Mouse (Mus musculus): ENCODE data around the gene Sqstm1. TPM values are rescaled to one million over a fixed set of nuclear protein-coding genes. Genes with fewer than 3 reads are reported as not detected.

Sqstm1 gene
- 239 and 247 TPM in 2 replicates for polyA plus RNA-seq (2014; fragmentation: Nextera tagmentation; extraction: Ambion mirVana)

DNA sequence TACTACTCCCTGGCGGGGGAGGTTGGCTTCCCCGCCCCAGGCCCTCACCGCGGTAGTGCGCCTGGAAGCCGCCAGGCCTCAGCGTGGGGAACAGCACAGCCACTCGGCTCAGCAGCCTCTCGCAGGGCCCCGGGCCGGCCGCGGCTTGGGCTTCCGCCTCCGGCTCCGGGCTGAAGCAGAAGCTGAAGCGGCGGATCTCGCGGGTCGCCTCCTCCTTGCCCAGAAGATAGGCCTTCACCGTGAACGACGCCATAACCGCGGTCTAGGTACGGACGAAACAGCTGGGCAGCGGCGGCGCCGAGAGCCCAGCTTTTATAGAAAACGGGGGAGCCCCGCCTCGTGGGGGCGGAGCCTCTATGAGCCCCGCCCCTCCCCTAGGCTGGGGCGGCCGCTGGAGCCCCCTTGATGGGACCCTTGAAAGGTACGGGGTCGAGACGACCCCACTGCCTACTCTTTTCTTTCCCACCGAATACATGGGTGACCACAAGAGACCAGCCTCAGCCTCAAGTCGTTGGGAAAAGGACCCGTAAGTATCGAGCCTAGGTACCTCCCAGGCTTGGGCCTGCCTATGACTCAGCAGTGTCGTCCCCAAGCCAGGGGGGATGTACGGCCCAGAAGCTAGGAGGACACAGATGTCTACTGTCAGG lies at the start of gene Sqstm1, which contains the start of gene Mgat4b:
TSS of gene Sqstm1 (minus strand) at position 323 of the 647 bp plus-strand sequence.
TSS of gene Mgat4b (plus strand) at position 386 of the 647 bp plus-strand sequence.
- WGBS: 2% methylated on average over 39 of the region's 48 CpGs
- DNase-seq (ENCODE audit: low spot score) (peak; percentile 83), ATAC-seq (ENCODE audit: low read depth) (peak; percentile 77)
- Histone ChIP-seq H3K4me3 (ENCODE audit: low read depth, low read length) (peak within 1 kb of the TSS; percentile 96), H3K4me2 (ENCODE audit: low read depth, low read length) (peak within 1 kb of the TSS; percentile 60), H3K4me1 (ENCODE audit: control insufficient read depth, insufficient read depth, low read length) (peaks cover 14% of the 10 kb centered on the region; the same call in 1 of the 2 replicates), H3K36me3 (ENCODE audit: control insufficient read depth, insufficient read depth, low read length) (peaks cover 26% of the 10 kb centered on the region), H3K27ac (replicated peaks; ENCODE audit: low read depth, low read length) (peak within 1 kb of the TSS; percentile 99), H3K9ac (ENCODE audit: low read depth, low read length) (peak within 1 kb of the TSS; percentile 96), H3K9me3 (ENCODE audit: control insufficient read depth, low read length) (no peaks in the 10 kb centered on the region), H3K27me3 (replicated peaks; ENCODE audit: control insufficient read depth, insufficient read depth, low read length) (no peaks in the 10 kb centered on the region)

DNA sequence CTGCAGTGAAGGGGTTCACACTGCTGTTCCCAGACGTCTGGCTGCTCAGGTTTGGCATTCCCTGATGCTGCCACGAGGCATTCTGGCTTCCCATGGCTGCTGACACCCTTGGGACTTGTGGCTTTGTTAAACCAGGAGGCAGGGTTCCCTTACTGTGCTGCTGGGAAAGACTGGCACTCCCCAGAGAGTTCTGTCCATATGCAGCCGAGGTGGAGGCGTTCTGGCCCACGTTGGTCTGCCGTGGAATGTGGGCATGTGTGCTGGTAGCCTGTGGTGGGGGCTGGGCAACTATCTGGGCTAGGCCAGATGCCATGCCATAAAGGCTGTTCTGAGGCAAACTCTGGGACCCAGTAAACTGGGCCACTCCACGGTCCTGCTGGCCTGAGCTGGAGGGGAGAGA lies 47.7 kb upstream of the Sqstm1 start:
- Histone ChIP-seq H3K4me1 (ENCODE audit: control insufficient read depth, insufficient read depth, low read length) (no peaks in the 10 kb centered on the region), H3K4me2 (ENCODE audit: low read depth, low read length) (no peak overlapping the region), H3K4me3 (ENCODE audit: low read depth, low read length) (no peak overlapping the region), H3K9me3 (ENCODE audit: control insufficient read depth, low read length) (no peaks in the 10 kb centered on the region), H3K27ac (replicated peaks; ENCODE audit: low read depth, low read length) (no peak overlapping the region), H3K27me3 (replicated peaks; ENCODE audit: control insufficient read depth, insufficient read depth, low read length) (no peaks in the 10 kb centered on the region), H3K9ac (ENCODE audit: low read depth, low read length) (no peak overlapping the region), H3K36me3 (ENCODE audit: control insufficient read depth, insufficient read depth, low read length) (peaks cover 74% of the 10 kb centered on the region)
- no peak for ATAC-seq (ENCODE audit: low read depth)
- DNase-seq (ENCODE audit: low spot score): no peak
- WGBS: 72% methylated on average over 7 of the region's 7 CpGs

DNA sequence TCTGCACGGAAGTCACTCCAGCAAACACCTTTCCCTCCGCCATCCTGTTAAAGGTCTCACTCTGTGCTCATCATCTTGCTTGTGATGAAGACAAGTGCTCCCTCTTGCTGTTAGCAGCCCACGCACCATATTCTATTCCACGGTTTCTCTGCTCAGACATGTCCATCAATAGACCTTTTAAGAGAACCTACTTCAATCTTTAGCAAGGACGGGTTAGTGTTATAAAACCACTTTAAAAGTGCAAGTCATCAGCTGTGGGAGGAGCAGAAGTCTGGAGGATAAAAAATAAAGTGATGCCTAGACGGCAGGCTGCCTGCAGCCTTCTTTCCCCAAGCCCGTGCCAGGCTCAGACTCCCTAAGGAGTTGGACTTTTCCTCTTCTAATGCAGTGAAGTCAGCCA lies 46.0 kb upstream of the Sqstm1 start:
- H3K27me3 ChIP-seq (replicated peaks; ENCODE audit: control insufficient read depth, insufficient read depth, low read length): no peaks in the 10 kb centered on the region
- no peak for ATAC-seq (ENCODE audit: low read depth)
- peaks cover 6% of the 10 kb centered on the region; the same call in 1 of the 2 replicates for H3K4me1 ChIP-seq (ENCODE audit: control insufficient read depth, insufficient read depth, low read length)
- H3K4me2 ChIP-seq (ENCODE audit: low read depth, low read length): no peak overlapping the region
- WGBS: 82% methylated on average over 7 of the region's 7 CpGs
- no peak for DNase-seq (ENCODE audit: low spot score)
- H3K9ac ChIP-seq (ENCODE audit: low read depth, low read length): no peak overlapping the region
- H3K9me3 ChIP-seq (ENCODE audit: control insufficient read depth, low read length): no peaks in the 10 kb centered on the region
- peaks cover 59% of the 10 kb centered on the region for H3K36me3 ChIP-seq (ENCODE audit: control insufficient read depth, insufficient read depth, low read length)
- no peak overlapping the region for H3K27ac ChIP-seq (replicated peaks; ENCODE audit: low read depth, low read length)
- no peak overlapping the region for H3K4me3 ChIP-seq (ENCODE audit: low read depth, low read length)

DNA sequence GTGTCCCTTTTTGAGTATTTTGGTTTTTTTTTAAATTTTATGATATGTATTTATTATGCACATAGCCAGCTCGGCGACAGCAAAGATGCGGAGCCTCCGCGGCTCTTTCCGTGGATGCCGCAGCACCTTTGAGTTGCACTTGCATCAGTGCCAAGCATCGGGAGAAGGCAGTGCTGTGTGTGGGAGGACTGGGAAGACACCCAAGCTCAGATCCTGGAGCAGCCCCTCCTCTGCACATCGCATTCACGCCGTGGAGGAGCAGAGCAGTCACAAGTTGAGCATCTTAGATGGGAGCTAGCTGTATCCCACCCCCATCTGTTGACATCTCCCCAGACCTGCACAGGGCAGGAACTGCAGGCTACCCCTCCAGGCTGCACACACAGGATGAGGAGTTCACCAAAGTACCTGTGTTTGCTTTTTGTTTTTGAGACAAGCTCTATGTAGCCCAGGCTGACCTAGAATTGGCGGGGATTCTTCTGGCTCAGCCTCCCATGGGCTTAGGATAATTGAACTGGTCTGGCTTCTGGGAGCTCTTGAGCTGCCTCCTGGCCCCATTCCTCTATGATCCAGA lies 43.5 kb upstream of the Sqstm1 start:
- no peaks in the 10 kb centered on the region for H3K9me3 ChIP-seq (ENCODE audit: control insufficient read depth, low read length)
- H3K27me3 ChIP-seq (replicated peaks; ENCODE audit: control insufficient read depth, insufficient read depth, low read length): no peaks in the 10 kb centered on the region
- peaks cover 6% of the 10 kb centered on the region; the same call in 1 of the 2 replicates for H3K4me1 ChIP-seq (ENCODE audit: control insufficient read depth, insufficient read depth, low read length)
- H3K4me2 ChIP-seq (ENCODE audit: low read depth, low read length): no peak overlapping the region
- H3K9ac ChIP-seq (ENCODE audit: low read depth, low read length): no peak overlapping the region
- no peak overlapping the region for H3K4me3 ChIP-seq (ENCODE audit: low read depth, low read length)
- 83% methylated on average over 12 of the region's 12 CpGs for WGBS
- no peak overlapping the region for H3K27ac ChIP-seq (replicated peaks; ENCODE audit: low read depth, low read length)
- DNase-seq (ENCODE audit: low spot score): no peak
- peaks cover 35% of the 10 kb centered on the region for H3K36me3 ChIP-seq (ENCODE audit: control insufficient read depth, insufficient read depth, low read length)
- no peak for ATAC-seq (ENCODE audit: low read depth)

DNA sequence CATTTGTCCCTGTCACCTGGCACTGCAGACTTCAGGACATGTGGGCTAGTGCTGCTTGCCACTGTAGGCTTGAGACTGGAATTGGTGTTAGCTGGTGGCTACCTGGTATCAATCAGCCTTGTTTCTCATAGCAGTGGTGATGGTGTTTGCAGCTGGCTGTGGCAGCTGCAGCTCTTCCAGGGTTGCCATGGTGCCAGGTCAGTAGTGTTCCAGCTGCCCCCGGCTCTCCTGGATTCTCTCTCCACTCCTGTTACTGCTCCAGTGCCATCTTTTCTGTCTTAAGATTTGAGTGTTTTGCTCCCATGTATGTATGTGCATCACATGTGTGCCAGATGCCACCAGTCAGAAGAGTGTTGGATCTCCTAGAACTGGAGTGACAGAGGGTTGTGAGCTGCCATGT lies 42.8 kb upstream of the Sqstm1 start:
- H3K9me3 ChIP-seq (ENCODE audit: control insufficient read depth, low read length): no peaks in the 10 kb centered on the region
- H3K36me3 ChIP-seq (ENCODE audit: control insufficient read depth, insufficient read depth, low read length): peaks cover 28% of the 10 kb centered on the region
- H3K27ac ChIP-seq (replicated peaks; ENCODE audit: low read depth, low read length): no peak overlapping the region
- ATAC-seq (ENCODE audit: low read depth): no peak
- no peaks in the 10 kb centered on the region for H3K27me3 ChIP-seq (replicated peaks; ENCODE audit: control insufficient read depth, insufficient read depth, low read length)
- DNase-seq (ENCODE audit: low spot score): no peak
- WGBS: 41% methylated on average over 1 of the region's 1 CpGs
- H3K9ac ChIP-seq (ENCODE audit: low read depth, low read length): no peak overlapping the region
- no peak overlapping the region for H3K4me2 ChIP-seq (ENCODE audit: low read depth, low read length)
- no peak overlapping the region for H3K4me3 ChIP-seq (ENCODE audit: low read depth, low read length)
- peaks cover 6% of the 10 kb centered on the region; the same call in 1 of the 2 replicates for H3K4me1 ChIP-seq (ENCODE audit: control insufficient read depth, insufficient read depth, low read length)

DNA sequence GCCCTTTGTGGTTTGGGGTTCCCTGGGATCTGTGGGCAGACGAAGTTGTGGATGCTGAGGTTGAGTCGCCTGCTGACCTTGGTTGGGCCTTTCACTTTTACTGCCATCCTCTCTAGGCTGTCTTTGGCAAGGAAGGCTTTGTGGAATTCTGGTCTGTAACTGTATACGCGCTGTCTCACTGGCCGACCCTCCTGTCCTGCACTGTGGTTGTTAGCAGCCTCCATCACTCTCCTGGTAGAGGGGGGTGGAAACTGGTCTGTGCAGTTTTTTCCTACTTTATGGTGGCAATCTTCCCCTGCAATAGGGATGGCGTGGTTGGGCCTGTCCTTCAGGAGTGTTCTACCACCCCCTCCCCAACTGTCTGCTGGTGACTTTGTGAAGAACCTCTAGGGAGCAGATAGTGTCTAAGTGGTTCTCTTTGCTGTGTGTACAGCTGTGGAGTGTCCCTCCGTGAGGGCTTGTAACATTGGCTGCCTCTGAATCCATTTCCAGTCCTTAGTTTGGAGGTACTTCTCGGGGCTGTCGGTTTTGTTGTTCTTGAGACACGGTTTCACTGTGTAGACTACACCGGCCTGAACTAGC lies 42.1 kb upstream of the Sqstm1 start:
- DNase-seq (ENCODE audit: low spot score): peak; percentile 48
- Histone ChIP-seq H3K9ac (ENCODE audit: low read depth, low read length) (no peak overlapping the region), H3K27me3 (replicated peaks; ENCODE audit: control insufficient read depth, insufficient read depth, low read length) (no peaks in the 10 kb centered on the region), H3K36me3 (ENCODE audit: control insufficient read depth, insufficient read depth, low read length) (peaks cover 21% of the 10 kb centered on the region), H3K4me1 (ENCODE audit: control insufficient read depth, insufficient read depth, low read length) (peaks cover 6% of the 10 kb centered on the region; the same call in 1 of the 2 replicates), H3K9me3 (ENCODE audit: control insufficient read depth, low read length) (no peaks in the 10 kb centered on the region), H3K27ac (replicated peaks; ENCODE audit: low read depth, low read length) (no peak overlapping the region), H3K4me3 (ENCODE audit: low read depth, low read length) (no peak overlapping the region), H3K4me2 (ENCODE audit: low read depth, low read length) (no peak overlapping the region)
- peak; percentile 76 for ATAC-seq (ENCODE audit: low read depth)
- WGBS: 48% methylated on average over 11 of the region's 11 CpGs

DNA sequence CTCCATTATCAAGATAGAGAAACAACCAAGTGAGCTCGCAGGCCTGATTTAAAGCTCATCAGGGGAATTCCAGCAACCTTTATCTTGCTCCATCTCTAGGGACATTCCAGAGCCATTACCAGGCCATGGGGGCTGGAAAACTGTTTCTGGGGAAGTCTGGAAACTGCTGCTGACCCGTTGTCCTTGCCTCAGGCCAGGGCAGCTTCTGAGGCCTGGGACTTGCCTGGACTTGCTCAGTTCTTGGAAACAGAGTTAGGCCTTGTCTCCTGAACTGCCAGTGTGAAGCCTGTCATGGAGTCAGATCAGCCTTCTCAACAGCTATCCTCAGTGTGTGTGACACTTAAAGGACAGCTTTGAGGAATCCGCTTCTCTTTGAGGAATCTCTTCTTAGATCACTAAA lies 41.5 kb upstream of the Sqstm1 start:
- DNase-seq (ENCODE audit: low spot score): no peak
- Histone ChIP-seq H3K4me1 (ENCODE audit: control insufficient read depth, insufficient read depth, low read length) (peaks cover 6% of the 10 kb centered on the region; the same call in 1 of the 2 replicates), H3K4me3 (ENCODE audit: low read depth, low read length) (no peak overlapping the region), H3K4me2 (ENCODE audit: low read depth, low read length) (no peak overlapping the region), H3K9ac (ENCODE audit: low read depth, low read length) (no peak overlapping the region), H3K36me3 (ENCODE audit: control insufficient read depth, insufficient read depth, low read length) (peaks cover 15% of the 10 kb centered on the region), H3K27ac (replicated peaks; ENCODE audit: low read depth, low read length) (no peak overlapping the region), H3K27me3 (replicated peaks; ENCODE audit: control insufficient read depth, insufficient read depth, low read length) (no peaks in the 10 kb centered on the region), H3K9me3 (ENCODE audit: control insufficient read depth, low read length) (0 out of 2 replicates have a peak, but pooled peaks cover 2% of the 10 kb centered on the region)
- 31% methylated on average over 3 of the region's 3 CpGs for WGBS
- ATAC-seq (ENCODE audit: low read depth): peak; percentile 3; the same call in 1 of the 2 replicates

DNA sequence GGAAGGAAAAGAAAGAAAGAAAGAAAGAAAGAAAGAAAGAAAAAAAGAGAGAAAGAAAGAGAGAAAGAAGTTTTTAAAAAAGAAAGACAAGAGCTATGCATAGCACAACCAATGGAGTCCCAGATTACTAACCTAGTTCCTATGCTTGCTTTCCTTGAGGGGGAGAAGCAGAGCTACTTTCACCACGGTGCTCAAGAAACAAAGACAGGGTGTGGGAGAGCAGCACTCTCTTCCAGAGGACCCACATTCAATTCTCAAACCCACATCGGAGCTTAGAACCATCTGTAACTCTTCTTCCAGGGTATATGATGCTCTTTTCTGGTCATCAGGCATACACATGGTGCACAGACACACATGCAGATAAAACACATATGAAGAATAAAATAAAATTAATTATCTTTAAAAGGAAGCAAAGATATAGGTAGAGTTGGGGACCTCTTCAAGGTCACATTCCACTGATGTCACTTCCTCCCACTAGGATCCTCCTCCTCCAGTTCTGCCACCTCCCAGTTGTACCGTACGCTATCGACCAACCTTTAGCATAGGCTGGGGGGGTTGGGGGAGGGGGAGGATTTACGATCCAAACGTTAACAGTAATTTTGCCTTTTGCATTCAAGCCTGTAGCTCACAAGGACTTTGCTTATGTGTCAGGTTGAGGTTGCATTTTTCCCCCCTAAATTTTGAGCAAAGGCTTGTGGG lies 38.0 kb upstream of the Sqstm1 start:
- H3K9ac ChIP-seq (ENCODE audit: low read depth, low read length): no peak overlapping the region
- peaks cover 6% of the 10 kb centered on the region; the same call in 1 of the 2 replicates for H3K4me1 ChIP-seq (ENCODE audit: control insufficient read depth, insufficient read depth, low read length)
- H3K27me3 ChIP-seq (replicated peaks; ENCODE audit: control insufficient read depth, insufficient read depth, low read length): no peaks in the 10 kb centered on the region
- whole genome bisulfite sequencing: 76% methylated on average over 7 of the region's 7 CpGs
- ATAC-seq (ENCODE audit: low read depth): no peak
- no peak overlapping the region for H3K4me3 ChIP-seq (ENCODE audit: low read depth, low read length)
- H3K4me2 ChIP-seq (ENCODE audit: low read depth, low read length): no peak overlapping the region
- H3K36me3 ChIP-seq (ENCODE audit: control insufficient read depth, insufficient read depth, low read length): no peaks in the 10 kb centered on the region
- no peak overlapping the region for H3K27ac ChIP-seq (replicated peaks; ENCODE audit: low read depth, low read length)
- 0 out of 2 replicates have a peak, but pooled peaks cover 2% of the 10 kb centered on the region for H3K9me3 ChIP-seq (ENCODE audit: control insufficient read depth, low read length)
- DNase-seq (ENCODE audit: low spot score): no peak
